Mouse (Mus musculus) neural tube, embryonic 15.5 days (tissue): ENCODE data around the gene Erc1. TPM values are rescaled to one million over a fixed set of nuclear protein-coding genes. Genes with fewer than 3 reads are reported as not detected.

Source experiments
- ATAC-seq: fragments of 200-750 bp; cut with Nextera tagmentation; 2 replicates; pipeline ENCODE4 v1.8.0; 2017; ENCODE audit warnings: mild to moderate bottlenecking, moderate TSS enrichment, moderate library complexity; ENCODE audit not compliant: low FRiP score
- H3K27ac ChIP-seq: fragments of 300-500 bp; sonication (generic); replicated peaks from 2 replicates; pipeline ENCODE4 v1.5.1; 2015; ENCODE audit warnings: mild to moderate bottlenecking, inconsistent platforms
- H3K27me3 ChIP-seq: fragments of 300-500 bp; sonication (generic); replicated peaks from 2 replicates; pipeline ENCODE4 v1.6.1; 2015; ENCODE audit warnings: inconsistent platforms
- H3K36me3 ChIP-seq: fragments of 300-500 bp; sonication (generic); 2 replicates; pipeline ENCODE4 v1.6.1; 2015; ENCODE audit warnings: inconsistent platforms
- H3K4me1 ChIP-seq: fragments of 300-500 bp; sonication (generic); 2 replicates; pipeline ENCODE4 v1.6.1; 2015; ENCODE audit warnings: inconsistent platforms
- H3K4me2 ChIP-seq: fragments of 300-500 bp; sonication (generic); 2 replicates; pipeline ENCODE4 v1.6.1; 2015; ENCODE audit warnings: inconsistent platforms, mild to moderate bottlenecking, moderate library complexity
- H3K4me3 ChIP-seq: fragments of 300-500 bp; sonication (generic); replicated peaks from 2 replicates; pipeline ENCODE4 v1.5.1; 2015; ENCODE audit warnings: mild to moderate bottlenecking, inconsistent platforms
- H3K9ac ChIP-seq: fragments of 300-500 bp; sonication (generic); replicated peaks from 2 replicates; pipeline ENCODE4 v1.6.1; 2015; ENCODE audit warnings: mild to moderate bottlenecking, inconsistent platforms
- H3K9me3 ChIP-seq: fragments of 300-500 bp; sonication (generic); replicated peaks from 2 replicates; pipeline ENCODE4 v1.6.1; 2016; ENCODE audit warnings: inconsistent platforms
- WGBS: fragments of 180-500 bp; shearing (Covaris S2); methylation state at CpG from one replicate; pipeline ENCODE4 v1.1.7; 2015; ENCODE audit warnings: mixed read lengths; 5-methylcytosine and 5-hydroxymethylcytosine counted together
- polyA plus RNA-seq: library from polyadenylated mRNA; unstranded; fragments of >200 nt; fragmentation: Nextera tagmentation; extraction: Ambion mirVana; gene quantifications from 2 replicates; pipeline ENCODE4 v1.2.1, GENCODE M21; 2015

Erc1 gene
- polyA plus RNA-seq, 1 experiment from 2014 or later = 51.1 TPM

- Histone ChIP-seq H3K4me2 (no peak overlapping the region), H3K4me3 (no peak overlapping the region), H3K9me3 (no peaks in the 10 kb centered on the region), H3K27ac (no peak overlapping the region), H3K36me3 (peaks cover 9% of the 10 kb centered on the region; the same call in 1 of the 2 replicates), H3K4me1 (no peaks in the 10 kb centered on the region), H3K27me3 (no peaks in the 10 kb centered on the region), H3K9ac (no peak overlapping the region)
- no peak for ATAC-seq
- WGBS = 91% methylated on average over 12 of the region's 12 CpGs
Measured at GRCm38 (mm10) chr6:119796911-119797486, 51.0 kb downstream of the Erc1 start.

- H3K27ac ChIP-seq = no peak overlapping the region
- H3K27me3 ChIP-seq = no peaks in the 10 kb centered on the region
- no peaks in the 10 kb centered on the region for H3K9me3 ChIP-seq
- no peak overlapping the region for H3K4me2 ChIP-seq
- H3K36me3 ChIP-seq = peaks cover 9% of the 10 kb centered on the region; the same call in 1 of the 2 replicates
- 93% methylated on average over 5 of the region's 5 CpGs for WGBS
- no peaks in the 10 kb centered on the region for H3K4me1 ChIP-seq
- H3K9ac ChIP-seq = no peak overlapping the region
- no peak for ATAC-seq
- H3K4me3 ChIP-seq = no peak overlapping the region
Measured at GRCm38 (mm10) chr6:119796291-119796690, 51.7 kb downstream of the Erc1 start.

GRCm38 (mm10) chr6:119792562-119792961, 55.4 kb downstream of the Erc1 start:
- 48% methylated on average over 2 of the region's 2 CpGs for WGBS
- peaks cover 9% of the 10 kb centered on the region; the same call in 1 of the 2 replicates for H3K36me3 ChIP-seq
- H3K27ac ChIP-seq = no peak overlapping the region
- no peak overlapping the region for H3K4me3 ChIP-seq
- no peaks in the 10 kb centered on the region for H3K9me3 ChIP-seq
- no peak overlapping the region for H3K9ac ChIP-seq
- no peak overlapping the region for H3K4me2 ChIP-seq
- no peaks in the 10 kb centered on the region for H3K27me3 ChIP-seq
- no peaks in the 10 kb centered on the region for H3K4me1 ChIP-seq
- no peak for ATAC-seq

GRCm38 (mm10) chr6:119782416-119782815, 65.6 kb downstream of the Erc1 start:
- Histone ChIP-seq H3K27me3 (no peaks in the 10 kb centered on the region), H3K27ac (no peak overlapping the region), H3K36me3 (0 out of 2 replicates have a peak, but pooled peaks cover 9% of the 10 kb centered on the region), H3K9ac (no peak overlapping the region), H3K4me1 (no peaks in the 10 kb centered on the region), H3K4me2 (no peak overlapping the region), H3K4me3 (no peak overlapping the region), H3K9me3 (no peaks in the 10 kb centered on the region)
- 94% methylated on average over 2 of the region's 2 CpGs for WGBS
- ATAC-seq = no peak

- 86% methylated on average over 3 of the region's 3 CpGs for WGBS
- Histone ChIP-seq H3K4me1 (no peaks in the 10 kb centered on the region), H3K9ac (no peak overlapping the region), H3K4me3 (no peak overlapping the region), H3K9me3 (no peaks in the 10 kb centered on the region), H3K27me3 (no peaks in the 10 kb centered on the region), H3K36me3 (0 out of 2 replicates have a peak, but pooled peaks cover 9% of the 10 kb centered on the region), H3K27ac (no peak overlapping the region), H3K4me2 (no peak overlapping the region)
- ATAC-seq = no peak
Measured at GRCm38 (mm10) chr6:119781109-119781508, 66.9 kb downstream of the Erc1 start.

- Histone ChIP-seq H3K4me2 (no peak overlapping the region), H3K36me3 (no peaks in the 10 kb centered on the region), H3K4me3 (no peak overlapping the region), H3K27ac (no peak overlapping the region), H3K4me1 (no peaks in the 10 kb centered on the region), H3K9ac (no peak overlapping the region), H3K9me3 (no peaks in the 10 kb centered on the region), H3K27me3 (no peaks in the 10 kb centered on the region)
- 76% methylated on average over 1 of the region's 1 CpGs for WGBS
- ATAC-seq = no peak
Measured at GRCm38 (mm10) chr6:119768778-119769177, 79.2 kb downstream of the Erc1 start.

GRCm38 (mm10) chr6:119764355-119764754, 83.6 kb downstream of the Erc1 start:
- no peak overlapping the region for H3K27ac ChIP-seq
- H3K9me3 ChIP-seq = no peaks in the 10 kb centered on the region
- 93% methylated on average over 3 of the region's 3 CpGs for WGBS
- no peaks in the 10 kb centered on the region for H3K27me3 ChIP-seq
- H3K9ac ChIP-seq = no peak overlapping the region
- H3K4me3 ChIP-seq = no peak overlapping the region
- H3K4me1 ChIP-seq = no peaks in the 10 kb centered on the region
- no peak for ATAC-seq
- 0 out of 2 replicates have a peak, but pooled peaks cover 6% of the 10 kb centered on the region for H3K36me3 ChIP-seq
- H3K4me2 ChIP-seq = no peak overlapping the region

GRCm38 (mm10) chr6:119759866-119760265, 88.1 kb downstream of the Erc1 start:
- Histone ChIP-seq H3K9ac (no peak overlapping the region), H3K36me3 (0 out of 2 replicates have a peak, but pooled peaks cover 6% of the 10 kb centered on the region), H3K4me1 (no peaks in the 10 kb centered on the region), H3K27ac (no peak overlapping the region), H3K9me3 (no peaks in the 10 kb centered on the region), H3K27me3 (no peaks in the 10 kb centered on the region), H3K4me3 (no peak overlapping the region), H3K4me2 (no peak overlapping the region)
- no peak for ATAC-seq
- WGBS = 91% methylated on average over 3 of the region's 3 CpGs

GRCm38 (mm10) chr6:119758490-119758889, 89.5 kb downstream of the Erc1 start:
- H3K9me3 ChIP-seq = no peaks in the 10 kb centered on the region
- H3K4me3 ChIP-seq = no peak overlapping the region
- ATAC-seq = no peak
- no peak overlapping the region for H3K9ac ChIP-seq
- H3K36me3 ChIP-seq = 0 out of 2 replicates have a peak, but pooled peaks cover 6% of the 10 kb centered on the region
- no peaks in the 10 kb centered on the region for H3K4me1 ChIP-seq
- 85% methylated on average over 2 of the region's 2 CpGs for WGBS
- H3K27me3 ChIP-seq = no peaks in the 10 kb centered on the region
- H3K4me2 ChIP-seq = no peak overlapping the region
- H3K27ac ChIP-seq = no peak overlapping the region

- no peak for ATAC-seq
- H3K27ac ChIP-seq = no peak overlapping the region
- no peaks in the 10 kb centered on the region for H3K27me3 ChIP-seq
- H3K9ac ChIP-seq = no peak overlapping the region
- H3K4me1 ChIP-seq = no peaks in the 10 kb centered on the region
- peaks cover 6% of the 10 kb centered on the region; the same call in 1 of the 2 replicates for H3K36me3 ChIP-seq
- 80% methylated on average over 5 of the region's 5 CpGs for WGBS
- H3K4me3 ChIP-seq = no peak overlapping the region
- no peaks in the 10 kb centered on the region for H3K9me3 ChIP-seq
- H3K4me2 ChIP-seq = no peak overlapping the region
Measured at GRCm38 (mm10) chr6:119757796-119758195, 90.2 kb downstream of the Erc1 start.

- no peak overlapping the region for H3K9ac ChIP-seq
- no peak overlapping the region for H3K4me2 ChIP-seq
- peaks cover 9% of the 10 kb centered on the region for H3K36me3 ChIP-seq
- H3K9me3 ChIP-seq = no peaks in the 10 kb centered on the region
- H3K27me3 ChIP-seq = no peaks in the 10 kb centered on the region
- no peaks in the 10 kb centered on the region for H3K4me1 ChIP-seq
- WGBS = 74% methylated on average over 3 of the region's 3 CpGs
- no peak for ATAC-seq
- H3K4me3 ChIP-seq = no peak overlapping the region
- H3K27ac ChIP-seq = no peak overlapping the region
Measured at GRCm38 (mm10) chr6:119755866-119756265, 92.1 kb downstream of the Erc1 start.

- H3K4me1 ChIP-seq = no peaks in the 10 kb centered on the region
- WGBS = 91% methylated on average over 7 of the region's 7 CpGs
Measured at GRCm38 (mm10) chr6:119749093-119749635, 98.8 kb downstream of the Erc1 start.

More at GRCm38 (mm10) chr6:119749093-119749635, 98.8 kb downstream of the Erc1 start:
- H3K36me3 ChIP-seq = peaks cover 21% of the 10 kb centered on the region
- H3K27ac ChIP-seq = no peak overlapping the region
- no peaks in the 10 kb centered on the region for H3K27me3 ChIP-seq
- H3K4me3 ChIP-seq = no peak overlapping the region
- H3K9ac ChIP-seq = no peak overlapping the region
- no peak for ATAC-seq
- no peaks in the 10 kb centered on the region for H3K9me3 ChIP-seq
- no peak overlapping the region for H3K4me2 ChIP-seq
